Mouse (Mus musculus) bone marrow macrophage, adult 2 months (primary cell): Measurements from ENCODE around the gene Akt1s1.

Source experiments
- CTCF ChIP-seq: IDR thresholded peaks from 2 replicates; pipeline ENCODE4 v1.5.1; 2012; ENCODE audit warnings: low read depth, mild to moderate bottlenecking, low read length, moderate library complexity
- POLR2A ChIP-seq: IDR thresholded peaks from 2 replicates; pipeline ENCODE4 v1.6.1; 2012; ENCODE audit warnings: mild to moderate bottlenecking, low read depth, low read length, borderline replicate concordance

DNA sequence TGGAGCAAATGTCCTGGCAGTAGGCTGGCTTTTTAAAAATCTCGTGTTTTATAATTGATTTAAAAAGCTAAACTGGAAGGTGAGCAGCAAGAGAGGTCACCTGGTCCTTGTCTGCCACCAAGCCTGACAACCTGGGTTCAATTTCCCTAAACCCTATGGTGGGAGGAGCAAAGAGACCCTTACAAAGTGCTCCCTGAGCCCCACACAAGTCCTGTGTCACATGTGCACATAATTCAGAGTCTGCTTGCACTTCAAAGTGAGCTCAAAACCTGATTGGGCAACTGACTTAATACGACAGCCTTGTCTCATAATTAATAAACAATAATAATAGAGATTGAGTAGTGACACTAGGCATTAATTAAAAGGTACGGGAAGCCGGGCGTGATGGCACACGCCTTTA lies 21.8 kb downstream of the Akt1s1 start:
- TF ChIP-seq POLR2A (no peak), CTCF (no peak)
